Mouse (Mus musculus): Measurements from ENCODE around the gene Aurkb. TPM values are rescaled to one million over a fixed set of nuclear protein-coding genes. Genes with fewer than 3 reads are reported as not detected.

The Aurkb gene
- polyA plus RNA-seq, 1 experiment from 2014 or later = 236 TPM

- Histone ChIP-seq H3K9me3 (no peaks in the 10 kb centered on the region), H3K27me3 (ENCODE audit: poor library complexity, severe bottlenecking) (no peaks in the 10 kb centered on the region), H3K27ac (peak overlapping the region; percentile 96), H3K4me1 (peaks cover 35% of the 10 kb centered on the region), H3K4me3 (peak overlapping the region; percentile 67), H3K36me3 (replicated peaks) (peaks cover 44% of the 10 kb centered on the region)
- no peak for DNase-seq (ENCODE audit: extremely low spot score, low spot score)
- 19% methylated on average over 9 of the region's 9 CpGs for WGBS
These were observed 938 bp downstream of the Aurkb start for GRCm38 (mm10) chr11:69046395-69046774.

DNA sequence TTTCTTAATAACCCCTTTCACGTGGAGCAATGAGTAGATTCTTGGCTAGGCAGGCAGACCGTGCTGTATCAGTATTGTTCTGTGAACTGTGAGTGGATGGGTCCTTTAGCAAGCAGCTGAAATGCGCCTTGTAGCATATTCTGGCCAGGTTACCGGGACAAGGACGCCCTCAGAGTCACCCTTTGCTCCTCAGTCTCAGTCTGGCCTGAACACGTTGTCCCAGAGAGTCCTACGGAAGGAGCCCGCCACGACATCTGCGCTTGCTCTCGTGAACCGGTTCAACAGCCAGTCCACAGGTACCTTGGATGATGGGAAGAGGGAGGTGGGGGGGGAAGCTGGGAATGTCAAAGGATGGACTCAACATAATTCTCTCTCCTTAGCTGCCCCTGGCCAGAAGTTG lies 2.1 kb downstream of the Aurkb start:
- H3K36me3 ChIP-seq (replicated peaks) = peaks cover 56% of the 10 kb centered on the region
- H3K27me3 ChIP-seq (ENCODE audit: poor library complexity, severe bottlenecking) = no peaks in the 10 kb centered on the region
- no peak overlapping the region for H3K27ac ChIP-seq
- no peaks in the 10 kb centered on the region for H3K9me3 ChIP-seq
- DNase-seq (ENCODE audit: extremely low spot score, low spot score) = no peak
- 91% methylated on average over 12 of the region's 12 CpGs for WGBS
- peaks cover 35% of the 10 kb centered on the region for H3K4me1 ChIP-seq
- H3K4me3 ChIP-seq = peak overlapping the region; percentile 67

- no peak for DNase-seq (ENCODE audit: extremely low spot score, low spot score)
- Histone ChIP-seq H3K27ac (no peak overlapping the region), H3K9me3 (no peaks in the 10 kb centered on the region), H3K4me3 (peak overlapping the region; percentile 67; the same call in 1 of the 2 replicates), H3K4me1 (peaks cover 35% of the 10 kb centered on the region), H3K27me3 (ENCODE audit: poor library complexity, severe bottlenecking) (no peaks in the 10 kb centered on the region), H3K36me3 (replicated peaks) (peaks cover 62% of the 10 kb centered on the region)
- WGBS = 94% methylated on average over 14 of the region's 14 CpGs
These were observed 2.7 kb downstream of the Aurkb start for GRCm38 (mm10) chr11:69048151-69048550.

GRCm38 (mm10) chr11:69050748-69051147 lies 5.3 kb downstream of the Aurkb start:
- Histone ChIP-seq H3K36me3 (replicated peaks) (peaks cover 76% of the 10 kb centered on the region), H3K27ac (no peak overlapping the region), H3K4me3 (no peak overlapping the region), H3K4me1 (peaks cover 35% of the 10 kb centered on the region), H3K27me3 (ENCODE audit: poor library complexity, severe bottlenecking) (no peaks in the 10 kb centered on the region), H3K9me3 (no peaks in the 10 kb centered on the region)
- WGBS = 92% methylated on average over 8 of the region's 8 CpGs
- no peak for DNase-seq (ENCODE audit: extremely low spot score, low spot score)

DNA sequence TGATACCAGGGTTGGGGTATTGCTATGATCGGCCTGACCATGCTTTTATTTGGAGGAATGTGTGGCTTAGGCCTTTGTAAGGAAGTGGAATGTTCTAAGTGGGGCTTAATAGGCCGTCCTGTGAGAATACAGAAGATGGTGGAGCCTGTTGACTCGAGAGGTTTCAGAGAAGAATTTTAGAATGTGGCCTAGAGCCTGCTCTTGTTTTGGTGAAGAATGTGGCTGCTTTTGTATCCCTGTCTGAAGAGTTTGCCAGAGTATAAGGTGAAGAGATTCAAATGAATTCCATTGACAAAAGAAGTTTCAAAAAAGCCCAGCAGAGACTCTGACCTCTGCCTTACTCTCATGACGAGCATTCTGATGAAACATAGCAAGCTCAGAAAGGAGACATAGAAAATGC lies 6.3 kb downstream of the Aurkb start:
- no peak for DNase-seq (ENCODE audit: extremely low spot score, low spot score)
- no peaks in the 10 kb centered on the region for H3K27me3 ChIP-seq (ENCODE audit: poor library complexity, severe bottlenecking)
- WGBS = 80% methylated on average over 4 of the region's 4 CpGs
- peaks cover 30% of the 10 kb centered on the region for H3K4me1 ChIP-seq
- H3K27ac ChIP-seq = no peak overlapping the region
- no peaks in the 10 kb centered on the region for H3K9me3 ChIP-seq
- peaks cover 76% of the 10 kb centered on the region for H3K36me3 ChIP-seq (replicated peaks)
- no peak overlapping the region; the same call in 1 of the 2 replicates for H3K4me3 ChIP-seq

- no peak overlapping the region for H3K4me3 ChIP-seq
- H3K9me3 ChIP-seq = no peaks in the 10 kb centered on the region
- no peaks in the 10 kb centered on the region for H3K27me3 ChIP-seq (ENCODE audit: poor library complexity, severe bottlenecking)
- no peak overlapping the region for H3K27ac ChIP-seq
- H3K4me1 ChIP-seq = peaks cover 18% of the 10 kb centered on the region
- H3K36me3 ChIP-seq (replicated peaks) = peaks cover 67% of the 10 kb centered on the region
- WGBS = 91% methylated on average over 2 of the region's 2 CpGs
- no peak for DNase-seq (ENCODE audit: extremely low spot score, low spot score)
These were observed 7.5 kb downstream of the Aurkb start for GRCm38 (mm10) chr11:69052824-69053421.

DNA sequence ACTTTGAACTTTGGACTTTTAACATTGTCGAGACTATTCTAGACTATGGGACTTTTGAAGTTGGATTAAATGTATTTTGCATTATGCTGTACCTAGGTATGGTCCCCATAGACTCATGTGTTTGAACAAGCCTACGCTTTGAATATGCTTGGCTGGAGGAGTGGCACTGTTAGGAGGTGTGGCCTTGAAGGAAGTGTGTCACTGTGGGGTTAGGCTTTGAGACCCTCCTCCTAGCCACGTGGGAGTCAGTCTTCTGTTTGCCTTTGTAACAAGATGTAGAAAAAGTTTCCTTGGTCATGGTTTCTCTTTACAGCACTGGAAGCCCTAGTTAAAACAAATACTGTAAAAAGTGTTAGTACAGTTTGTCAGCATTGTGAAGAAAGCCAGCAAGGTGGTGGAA lies 8.4 kb downstream of the Aurkb start:
- no peak for DNase-seq (ENCODE audit: extremely low spot score, low spot score)
- Histone ChIP-seq H3K4me3 (no peak overlapping the region; the same call in 1 of the 2 replicates), H3K27ac (no peak overlapping the region), H3K36me3 (replicated peaks) (peaks cover 57% of the 10 kb centered on the region), H3K27me3 (ENCODE audit: poor library complexity, severe bottlenecking) (no peaks in the 10 kb centered on the region), H3K9me3 (no peaks in the 10 kb centered on the region), H3K4me1 (peaks cover 21% of the 10 kb centered on the region)
- WGBS = 78% methylated on average over 3 of the region's 3 CpGs

GRCm38 (mm10) chr11:69058265-69058664 lies 12.8 kb downstream of the Aurkb start:
- Histone ChIP-seq H3K4me3 (peak overlapping the region; percentile 88), H3K4me1 (peaks cover 37% of the 10 kb centered on the region), H3K27ac (peak overlapping the region; percentile 88; the same call in 1 of the 2 replicates), H3K27me3 (ENCODE audit: poor library complexity, severe bottlenecking) (0 out of 2 replicates have a peak, but pooled peaks cover 9% of the 10 kb centered on the region), H3K9me3 (no peaks in the 10 kb centered on the region), H3K36me3 (replicated peaks) (peaks cover 13% of the 10 kb centered on the region)
- 68% methylated on average over 2 of the region's 2 CpGs for WGBS
- DNase-seq (ENCODE audit: extremely low spot score, low spot score) = no peak

GRCm38 (mm10) chr11:69058729-69059356 lies 13.4 kb downstream of the Aurkb start:
- no peak for DNase-seq (ENCODE audit: extremely low spot score, low spot score)
- H3K27ac ChIP-seq = peak overlapping the region; percentile 88

GRCm38 (mm10) chr11:69059357-69059974 lies 14.0 kb downstream of the Aurkb start, which contains the start of gene Borcs6:
Gene Borcs6 (plus strand): TSS chr11:69059717.
- Histone ChIP-seq H3K4me1 (peaks cover 46% of the 10 kb centered on the region), H3K36me3 (replicated peaks) (peaks cover 1% of the 10 kb centered on the region), H3K4me3 (peak within 1 kb of the TSS; percentile 88), H3K27me3 (ENCODE audit: poor library complexity, severe bottlenecking) (0 out of 2 replicates have a peak, but pooled peaks cover 9% of the 10 kb centered on the region), H3K9me3 (no peaks in the 10 kb centered on the region), H3K27ac (peak within 1 kb of the TSS; percentile 88)
- under 1% methylated on average over 64 of the region's 64 CpGs for WGBS
- DNase-seq (ENCODE audit: extremely low spot score, low spot score) = peak; percentile 96

More at GRCm38 (mm10) chr11:69058729-69059356, 13.4 kb downstream of the Aurkb start:
- no peaks in the 10 kb centered on the region for H3K9me3 ChIP-seq
- 0 out of 2 replicates have a peak, but pooled peaks cover 9% of the 10 kb centered on the region for H3K27me3 ChIP-seq (ENCODE audit: poor library complexity, severe bottlenecking)
- WGBS = 4% methylated on average over 19 of the region's 19 CpGs
- peaks cover 40% of the 10 kb centered on the region for H3K4me1 ChIP-seq
- peak overlapping the region; percentile 88 for H3K4me3 ChIP-seq
- H3K36me3 ChIP-seq (replicated peaks) = peaks cover 7% of the 10 kb centered on the region

DNA sequence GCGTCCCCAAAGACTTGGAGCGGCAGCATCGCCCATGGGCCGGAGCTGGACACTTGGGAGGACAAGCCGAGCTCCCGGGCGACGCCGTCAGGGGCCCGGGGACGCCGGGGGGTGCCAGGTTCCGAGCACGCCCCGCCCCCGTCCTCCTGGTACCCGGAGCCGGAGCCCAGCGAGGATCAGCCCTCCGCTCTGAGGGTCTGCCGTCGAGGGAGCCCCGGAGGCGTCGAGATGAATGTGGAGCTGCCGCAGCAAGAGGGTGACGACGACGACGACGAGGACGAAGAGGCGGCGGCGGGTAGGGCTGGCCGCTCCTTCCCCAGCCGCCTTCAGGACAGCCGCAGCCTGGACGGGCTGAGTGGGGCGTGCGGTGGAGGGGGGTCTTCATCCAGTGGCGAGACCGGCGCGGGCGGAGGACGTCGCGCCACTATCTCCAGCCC lies 14.5 kb downstream of the Aurkb start:
- WGBS = under 1% methylated on average over 48 of the region's 49 CpGs
- H3K36me3 ChIP-seq (replicated peaks) = no peaks in the 10 kb centered on the region
- H3K27ac ChIP-seq = peak overlapping the region; percentile 88

DNA sequence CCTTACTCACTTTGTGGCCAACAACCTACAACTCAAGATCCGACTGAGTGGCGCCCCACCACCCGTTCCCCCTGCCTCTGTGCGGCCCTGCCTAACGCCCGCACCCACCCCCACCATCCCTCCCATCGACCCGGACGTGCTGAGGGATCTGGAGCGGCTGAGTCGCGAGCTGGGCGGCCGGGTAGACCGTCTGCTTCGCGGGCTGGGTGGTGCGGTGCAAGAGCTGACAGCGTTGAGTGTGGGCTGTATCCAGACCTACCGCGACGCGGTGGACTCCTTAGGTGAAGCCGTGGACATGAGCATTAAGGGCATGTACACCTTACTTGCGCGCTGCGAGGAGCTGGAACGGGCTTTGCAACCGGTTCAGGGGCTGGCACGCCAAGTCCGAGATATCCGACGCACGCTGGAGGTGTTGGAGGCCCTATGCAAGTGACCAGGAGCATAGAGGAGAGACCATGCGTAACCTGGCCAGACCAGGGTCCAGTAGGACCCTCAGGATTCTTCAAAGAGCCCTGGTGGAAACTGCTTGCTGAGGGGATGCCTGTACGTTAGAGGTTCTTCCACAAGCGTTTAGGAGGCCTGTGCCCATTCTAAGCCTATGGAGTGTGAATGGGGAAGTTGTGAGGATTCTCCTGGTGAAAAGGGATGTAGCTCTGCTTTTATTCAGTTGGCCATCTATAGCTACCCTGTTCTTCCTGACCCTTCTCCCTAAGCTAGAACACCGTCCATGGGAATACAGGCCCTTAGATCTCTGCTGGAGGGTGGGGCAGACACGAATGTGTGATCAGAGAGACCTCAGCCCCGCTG lies 15.2 kb downstream of the Aurkb start:
- no peaks in the 10 kb centered on the region for H3K36me3 ChIP-seq (replicated peaks)
- H3K4me3 ChIP-seq = peak overlapping the region; percentile 88
- no peaks in the 10 kb centered on the region for H3K9me3 ChIP-seq
- peaks cover 51% of the 10 kb centered on the region for H3K4me1 ChIP-seq
- peak; percentile 55 for DNase-seq (ENCODE audit: extremely low spot score, low spot score)
- WGBS = under 1% methylated on average over 40 of the region's 40 CpGs
- peak overlapping the region; percentile 88 for H3K27ac ChIP-seq
- 0 out of 2 replicates have a peak, but pooled peaks cover 9% of the 10 kb centered on the region for H3K27me3 ChIP-seq (ENCODE audit: poor library complexity, severe bottlenecking)

More for the DNA sequence above, 14.5 kb downstream of the Aurkb start:
- Histone ChIP-seq H3K27me3 (ENCODE audit: poor library complexity, severe bottlenecking) (0 out of 2 replicates have a peak, but pooled peaks cover 9% of the 10 kb centered on the region), H3K9me3 (no peaks in the 10 kb centered on the region), H3K4me1 (peaks cover 51% of the 10 kb centered on the region), H3K4me3 (peak overlapping the region; percentile 88)
- no peak for DNase-seq (ENCODE audit: extremely low spot score, low spot score)

Data from forebrain, embryonic 10.5 days (tissue).